Mouse (Mus musculus): ENCODE measurements around the gene Dynlt1b. TPM values are rescaled to one million over a fixed set of nuclear protein-coding genes. Genes with fewer than 3 reads are reported as not detected.
"Not testable (repeated sequence)": the region's sequence is repeated elsewhere in the genome, so short reads cannot be mapped to it uniquely, and the experiment has no call there.

Dynlt1b gene
- total RNA-seq, 2 experiments from 2014 or later, result 41.2 to 44.4 TPM

GRCm38 (mm10) chr17:6424294-6424980 lies 5.5 kb upstream of the Dynlt1b start:
- not testable (repeated sequence) for DNase-seq

- not testable (repeated sequence) for DNase-seq
Measured at GRCm38 (mm10) chr17:6425325-6425724, 4.6 kb upstream of the Dynlt1b start.

GRCm38 (mm10) chr17:6426869-6427268 lies 3.0 kb upstream of the Dynlt1b start:
- not testable (repeated sequence) for DNase-seq

- not testable (repeated sequence) for DNase-seq
Measured at GRCm38 (mm10) chr17:6428926-6429325, 986 bp upstream of the Dynlt1b start.

GRCm38 (mm10) chr17:6430410-6431001 lies 594 bp downstream of the Dynlt1b start:
- DNase-seq, result not testable (repeated sequence)

- DNase-seq, result not testable (repeated sequence)
Measured at GRCm38 (mm10) chr17:6432456-6432855, 2.5 kb downstream of the Dynlt1b start.

- not testable (repeated sequence) for DNase-seq
Measured at GRCm38 (mm10) chr17:6433691-6434090, 3.8 kb downstream of the Dynlt1b start.

- not testable (repeated sequence) for DNase-seq
Measured at GRCm38 (mm10) chr17:6438080-6438479, 8.2 kb downstream of the Dynlt1b start.

- DNase-seq, result not testable (repeated sequence)
Measured at GRCm38 (mm10) chr17:6439913-6440312, 10.0 kb downstream of the Dynlt1b start.

GRCm38 (mm10) chr17:6440493-6441077 lies 10.7 kb downstream of the Dynlt1b start:
- not testable (repeated sequence) for DNase-seq

- DNase-seq, result not testable (repeated sequence)
Measured at GRCm38 (mm10) chr17:6441254-6441653, 11.3 kb downstream of the Dynlt1b start.

- DNase-seq, result not testable (repeated sequence)
Measured at GRCm38 (mm10) chr17:6442513-6442912, 12.6 kb downstream of the Dynlt1b start.

GRCm38 (mm10) chr17:6445794-6446587 lies 16.1 kb downstream of the Dynlt1b start:
- not testable (repeated sequence) for DNase-seq

GRCm38 (mm10) chr17:6448293-6448692 lies 18.4 kb downstream of the Dynlt1b start:
- DNase-seq, result not testable (repeated sequence)

GRCm38 (mm10) chr17:6449166-6449565 lies 19.3 kb downstream of the Dynlt1b start:
- not testable (repeated sequence) for DNase-seq

- DNase-seq, result not testable (repeated sequence)
Measured at GRCm38 (mm10) chr17:6451205-6451604, 21.3 kb downstream of the Dynlt1b start.

- DNase-seq, result peak; percentile 74 to 76
Measured at GRCm38 (mm10) chr17:6452689-6453088, 22.8 kb downstream of the Dynlt1b start.

GRCm38 (mm10) chr17:6454703-6455102 lies 24.8 kb downstream of the Dynlt1b start:
- DNase-seq, result not testable (repeated sequence)

- DNase-seq, result not testable (repeated sequence)
Measured at GRCm38 (mm10) chr17:6455883-6456282, 26.0 kb downstream of the Dynlt1b start.

- DNase-seq, result not testable (repeated sequence)
Measured at GRCm38 (mm10) chr17:6456614-6457402, 26.9 kb downstream of the Dynlt1b start.

- not testable (repeated sequence) for DNase-seq
Measured at GRCm38 (mm10) chr17:6461083-6461595, 31.2 kb downstream of the Dynlt1b start.
